Mouse (Mus musculus) Muller cell, postnatal 12 days (primary cell): ENCODE results near the gene Hist1h2ba.

Source experiments
- DNase-seq: peaks from one replicate; pipeline ENCODE4 v3.0.0-alpha.2; 2015; ENCODE audit errors: inconsistent ontology term

The Hist1h2ba gene

GRCm38 (mm10) chr13:23933421-23934210, at the start of gene Hist1h2ba:
Gene Hist1h2ba (minus strand): TSS chr13:23934156.
- DNase-seq: no peak

DNA sequence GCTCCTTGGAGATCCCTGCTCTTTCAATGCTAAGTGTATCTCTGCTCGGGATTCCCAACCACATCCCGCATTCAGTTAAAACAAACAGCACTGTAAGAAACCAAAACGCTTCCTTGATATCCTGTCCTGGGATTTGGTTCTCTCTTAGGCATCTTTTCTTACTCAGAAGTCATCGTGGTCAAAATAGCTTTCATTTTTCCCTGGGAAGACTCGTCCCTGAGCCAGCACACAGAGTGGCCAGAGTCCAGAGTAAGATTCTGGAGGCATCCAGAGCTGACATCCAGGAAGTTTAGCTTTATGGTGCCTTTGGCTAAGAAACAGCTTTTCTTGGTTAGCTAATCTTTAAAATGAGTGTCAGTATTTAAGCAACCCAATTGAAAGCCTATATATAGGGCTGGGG, 38.3 kb upstream of the Hist1h2ba start:
- DNase-seq: peak; percentile 8

DNA sequence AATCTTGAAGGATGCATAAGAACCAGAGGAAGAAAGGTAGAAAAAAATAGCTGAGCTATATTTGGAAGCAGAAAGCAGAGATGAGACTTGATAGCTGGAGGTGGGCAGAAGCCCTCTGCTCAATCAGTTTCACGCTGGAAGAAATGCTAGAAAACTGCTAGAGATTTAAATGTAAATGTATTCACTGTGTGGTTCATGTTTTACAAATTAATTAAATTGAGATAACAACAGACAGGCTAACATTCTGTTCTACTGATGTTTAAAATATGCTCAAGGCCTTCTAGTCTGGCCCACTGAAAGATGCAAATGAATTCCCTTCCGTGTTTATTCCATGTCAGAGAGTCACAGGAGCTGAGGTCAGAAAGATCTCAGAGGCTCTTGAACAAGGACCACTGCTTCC, 37.9 kb upstream of the Hist1h2ba start:
- DNase-seq: no peak

- no peak for DNase-seq
Observed at GRCm38 (mm10) chr13:23964909-23965308, 31.0 kb upstream of the Hist1h2ba start.

- DNase-seq: peak; percentile 81
Observed at GRCm38 (mm10) chr13:23959776-23960175, 25.8 kb upstream of the Hist1h2ba start.

DNA sequence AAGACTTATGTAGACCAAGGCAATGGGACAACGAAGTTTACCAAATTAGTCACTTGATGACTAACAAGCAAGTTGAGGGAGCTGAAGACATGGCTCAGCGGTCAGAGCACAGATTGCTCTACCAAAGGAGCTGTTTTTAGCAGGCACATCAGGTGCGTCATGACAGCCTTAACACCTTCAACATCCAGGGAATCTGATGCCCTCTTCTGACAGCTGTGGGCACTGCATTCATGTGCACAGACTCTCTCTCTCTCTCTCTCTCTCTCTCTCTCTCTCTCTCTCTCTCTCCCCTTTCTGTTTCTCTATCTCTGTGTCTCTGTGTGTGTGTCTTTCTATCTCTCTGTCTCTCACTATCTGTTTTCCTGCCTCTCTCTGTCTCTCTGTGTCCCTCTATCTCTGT, 17.0 kb upstream of the Hist1h2ba start:
- DNase-seq: no peak

- DNase-seq: no peak
Observed at GRCm38 (mm10) chr13:23949484-23950246, 15.7 kb upstream of the Hist1h2ba start.

DNA sequence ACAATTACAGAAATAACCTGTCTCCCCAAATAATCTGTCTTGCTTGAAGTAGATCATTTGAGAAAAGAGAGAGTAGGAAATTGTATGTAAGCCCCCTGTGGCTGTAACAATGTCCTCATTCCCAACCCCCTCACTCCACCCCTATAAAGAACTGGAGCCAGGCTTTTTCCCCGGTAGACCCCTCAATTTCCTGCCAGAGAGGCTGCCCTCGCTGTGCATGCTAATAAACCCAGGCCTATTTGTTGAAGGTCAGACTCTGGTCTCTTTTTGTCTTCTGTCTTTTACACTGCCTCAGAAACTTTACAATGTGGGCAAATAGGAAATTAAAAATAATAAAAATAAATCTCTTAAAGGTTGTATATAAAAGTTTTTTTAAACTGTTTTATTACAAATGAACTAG, 12.3 kb upstream of the Hist1h2ba start:
- DNase-seq: no peak

GRCm38 (mm10) chr13:23942861-23943260, 8.9 kb upstream of the Hist1h2ba start:
- no peak for DNase-seq

GRCm38 (mm10) chr13:23940291-23940690, 6.3 kb upstream of the Hist1h2ba start:
- DNase-seq: no peak

DNA sequence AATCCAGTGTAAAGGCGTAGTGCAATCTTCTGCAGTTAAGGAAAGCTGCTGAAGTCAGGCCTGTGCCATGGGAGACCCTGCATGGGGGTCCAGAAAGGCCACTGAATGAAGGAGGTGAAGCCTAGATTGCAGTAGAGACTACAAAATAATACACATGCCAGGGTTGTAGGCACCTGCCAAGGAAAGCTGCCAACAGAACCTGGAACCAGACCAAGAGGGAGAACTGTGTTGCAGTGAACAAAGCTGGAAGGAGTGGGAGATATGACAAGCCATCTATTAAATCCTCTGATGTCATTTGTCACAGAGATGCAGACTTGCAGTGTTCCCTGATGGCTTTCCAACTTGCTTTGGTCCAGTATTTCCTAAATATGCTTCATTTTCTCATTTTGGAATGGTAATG, 4.7 kb upstream of the Hist1h2ba start:
- no peak for DNase-seq

- no peak for DNase-seq
Observed at GRCm38 (mm10) chr13:23934211-23934520, 210 bp upstream of the Hist1h2ba start, which contains the start of gene Hist1h2aa. Gene Hist1h2aa (plus strand): TSS chr13:23934462.

DNA sequence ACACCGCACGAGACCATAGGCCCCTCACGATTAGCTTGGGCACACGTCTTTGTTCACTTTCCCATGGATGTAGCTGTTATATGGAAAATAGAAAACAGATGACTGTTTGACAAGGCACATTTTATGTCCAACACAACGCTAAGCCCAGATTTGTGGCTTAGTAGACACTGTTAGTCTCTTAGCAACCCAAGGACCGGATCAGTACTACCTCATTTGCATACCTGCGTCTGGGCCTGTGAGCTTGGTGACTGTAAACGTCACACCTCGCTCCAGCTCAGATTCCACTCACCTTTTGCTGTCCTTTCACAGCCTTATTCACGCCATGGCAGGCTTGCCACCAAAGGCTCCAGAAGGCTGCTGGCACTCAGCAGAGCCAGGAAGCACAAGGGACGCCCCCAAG, 3.1 kb downstream of the Hist1h2ba start:
- DNase-seq: no peak

- DNase-seq: no peak
Observed at GRCm38 (mm10) chr13:23930461-23930860, 3.5 kb downstream of the Hist1h2ba start.

DNA sequence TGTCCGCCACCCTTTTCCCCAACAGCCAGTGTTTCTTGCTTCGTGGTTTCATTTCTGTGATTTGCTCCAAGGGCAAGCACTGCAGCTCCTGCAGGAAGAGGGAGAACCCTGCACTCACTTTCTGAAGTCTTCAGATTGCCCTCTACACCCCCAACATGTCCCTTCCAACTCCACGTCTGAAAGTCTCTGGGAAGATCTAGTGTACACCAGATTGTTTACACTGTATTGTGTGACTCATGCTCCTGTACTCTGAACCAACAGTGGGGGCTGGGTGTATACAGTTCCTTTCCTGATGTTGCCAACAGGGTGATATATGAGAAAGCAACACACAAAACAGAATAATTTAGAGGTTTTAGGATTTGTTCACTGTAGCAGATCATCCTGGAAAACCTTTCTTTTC, 5.3 kb downstream of the Hist1h2ba start:
- no peak for DNase-seq

GRCm38 (mm10) chr13:23925792-23926191, 8.2 kb downstream of the Hist1h2ba start:
- DNase-seq: no peak

- DNase-seq: no peak
Observed at GRCm38 (mm10) chr13:23917674-23918073, 16.3 kb downstream of the Hist1h2ba start.

DNA sequence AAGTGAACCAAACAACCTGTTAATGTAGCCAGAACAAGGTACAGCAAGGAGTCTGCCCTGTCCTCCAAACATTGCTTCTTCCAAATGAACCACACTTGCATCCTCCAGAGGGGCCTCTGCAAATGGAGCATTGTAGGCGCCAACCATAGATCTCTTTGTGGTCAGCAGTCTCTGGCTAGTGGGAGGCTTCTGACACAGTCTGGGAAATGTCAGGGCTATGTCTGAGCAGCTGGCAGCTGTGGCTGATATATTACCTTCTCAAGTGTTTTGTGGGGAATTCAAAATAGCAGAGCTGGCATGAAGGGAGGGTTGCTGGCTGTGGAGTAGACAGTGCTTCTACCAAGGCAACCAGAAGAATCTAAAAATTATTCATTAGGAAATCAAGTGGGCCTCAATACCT, 17.8 kb downstream of the Hist1h2ba start:
- no peak for DNase-seq

DNA sequence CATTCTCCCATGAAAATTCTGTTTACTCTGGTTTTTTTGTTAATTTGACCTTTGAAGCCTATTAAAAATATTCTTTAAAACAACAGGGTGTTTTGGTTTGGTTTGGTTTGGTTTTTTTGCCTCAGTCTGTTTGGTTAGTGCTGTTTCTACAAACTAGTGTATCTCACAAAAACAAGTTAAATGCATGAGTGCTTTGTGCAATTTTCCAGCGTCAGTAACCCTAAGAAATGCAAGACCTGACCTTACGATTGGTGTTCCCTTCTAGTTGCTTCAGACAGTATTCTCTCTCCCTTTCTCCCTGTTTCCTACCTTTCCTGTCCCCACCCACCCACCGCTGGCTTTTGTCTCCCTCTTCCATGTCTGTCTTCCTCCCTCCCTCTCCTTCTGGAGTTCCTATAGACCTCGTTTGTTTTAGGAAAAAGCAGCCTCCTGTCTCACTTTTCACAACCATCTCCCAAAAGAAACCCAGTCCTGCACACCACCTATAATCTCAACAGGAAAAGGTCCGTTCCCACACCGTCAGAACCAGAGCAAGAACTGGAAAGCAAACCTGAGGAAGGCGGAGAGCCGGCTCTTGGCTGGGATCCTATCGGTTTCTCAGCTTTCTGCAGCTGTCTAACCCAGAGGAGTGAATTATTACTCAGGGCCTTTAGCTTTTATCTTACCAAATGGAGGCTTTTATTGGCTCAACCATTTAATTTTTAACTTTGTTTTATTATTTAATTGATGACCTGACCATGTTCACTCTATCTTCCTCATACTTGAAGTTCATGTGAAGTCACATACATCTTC, 19.4 kb downstream of the Hist1h2ba start, which contains the start of gene Slc17a4:
Gene Slc17a4 (minus strand): TSS at position 634 of the 792 bp plus-strand sequence.
- DNase-seq: no peak

- DNase-seq: peak; percentile 49
Observed at GRCm38 (mm10) chr13:23913791-23914306, 20.1 kb downstream of the Hist1h2ba start.

DNA sequence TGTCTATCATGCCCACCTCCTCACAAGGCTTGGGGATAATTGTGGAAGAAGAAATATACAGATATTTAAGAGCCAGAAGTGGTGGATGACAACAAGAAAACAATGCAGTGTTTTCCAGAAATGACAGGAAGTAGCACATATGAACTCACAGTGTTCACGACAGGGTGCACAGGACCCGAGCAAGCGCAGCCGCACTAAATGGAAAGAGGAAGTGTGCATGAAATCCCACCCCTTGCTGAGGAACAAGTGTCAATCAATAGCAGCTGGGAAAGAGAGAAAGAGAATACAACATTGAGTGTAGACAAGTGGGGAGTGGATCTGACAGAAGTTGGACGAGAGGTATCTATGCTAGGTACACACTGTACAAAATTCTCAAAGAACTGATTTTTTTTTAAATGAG, 22.6 kb downstream of the Hist1h2ba start:
- no peak for DNase-seq

DNA sequence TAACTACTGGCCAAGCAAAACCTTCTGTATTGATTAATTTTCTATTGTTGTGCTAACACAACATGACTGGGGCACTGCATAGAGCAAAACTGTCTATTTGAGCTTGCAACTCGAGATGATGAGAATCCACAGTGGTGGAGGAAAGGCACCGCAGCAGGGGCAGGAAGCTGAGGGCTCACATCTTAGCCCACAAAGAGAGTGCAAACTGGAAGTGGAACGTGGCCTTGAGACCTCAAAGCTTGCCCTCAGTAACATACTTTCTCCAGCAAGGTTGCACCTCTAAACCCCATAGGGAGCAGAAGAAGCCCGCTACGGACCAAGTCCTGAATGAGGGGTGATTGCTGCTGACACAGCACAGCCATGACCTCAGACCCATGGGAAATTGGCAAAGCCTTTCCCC, 23.8 kb downstream of the Hist1h2ba start:
- DNase-seq: no peak
